Mouse (Mus musculus) kidney, embryonic 14.5 days (tissue): ENCODE results near the gene Gm6525. TPM values are rescaled to one million over a fixed set of nuclear protein-coding genes. Genes with fewer than 3 reads are reported as not detected.

Experiments
- ATAC-seq: fragments of 200-750 bp; cut with Nextera tagmentation; 2 replicates; pipeline ENCODE4 v1.8.0; 2017; ENCODE audit warnings: moderate number of reproducible peaks, mild to moderate bottlenecking, moderate TSS enrichment, moderate library complexity; ENCODE audit not compliant: low FRiP score, low TSS enrichment
- H3K27ac ChIP-seq: fragments of 300-500 bp; sonication (generic); 2 replicates; pipeline ENCODE4 v1.5.1; 2014; ENCODE audit warnings: low read depth, mild to moderate bottlenecking, low read length, moderate library complexity, mixed read lengths
- H3K27me3 ChIP-seq: fragments of 300-500 bp; sonication (generic); 2 replicates; pipeline ENCODE4 v1.6.1; 2014; ENCODE audit warnings: mild to moderate bottlenecking, low read length; ENCODE audit not compliant: control insufficient read depth, insufficient read depth
- H3K36me3 ChIP-seq: fragments of 300-500 bp; sonication (generic); 2 replicates; pipeline ENCODE4 v1.6.1; 2014; ENCODE audit warnings: low read length, mixed read lengths; ENCODE audit not compliant: control insufficient read depth, insufficient read depth
- H3K4me1 ChIP-seq: fragments of 300-500 bp; sonication (generic); 2 replicates; pipeline ENCODE4 v1.6.1; 2014; ENCODE audit warnings: low read length, mixed read lengths; ENCODE audit not compliant: control insufficient read depth, insufficient read depth
- H3K4me2 ChIP-seq: fragments of 300-500 bp; sonication (generic); replicated peaks from 2 replicates; pipeline ENCODE4 v1.6.1; 2014; ENCODE audit warnings: low read depth, mild to moderate bottlenecking, low read length
- H3K4me3 ChIP-seq: fragments of 300-500 bp; sonication (generic); 2 replicates; pipeline ENCODE4 v1.5.1; 2014; ENCODE audit warnings: mild to moderate bottlenecking, low read length
- H3K9ac ChIP-seq: fragments of 300-500 bp; sonication (generic); 2 replicates; pipeline ENCODE4 v1.6.1; 2014; ENCODE audit warnings: low read depth, mild to moderate bottlenecking, low read length, moderate library complexity
- H3K9me3 ChIP-seq: fragments of 300-500 bp; sonication (generic); 2 replicates; pipeline ENCODE4 v1.6.1; 2016; ENCODE audit warnings: low read length; ENCODE audit not compliant: control insufficient read depth
- WGBS: fragments of 180-500 bp; shearing (Covaris S2); extraction: QIAGEN DNeasy Blood & Tissue Kit; methylation state at CpG from one replicate; pipeline ENCODE4 v1.1.7; 2014; 5-methylcytosine and 5-hydroxymethylcytosine counted together
- polyA plus RNA-seq: library from polyadenylated mRNA; unstranded; fragments of >200 nt; fragmentation: Nextera tagmentation; extraction: Ambion mirVana; gene quantifications from 2 replicates; pipeline ENCODE4 v1.2.1, GENCODE M21; 2014

Gene Gm6525
- polyA plus RNA-seq, 1 experiment from 2014 or later = 1.1 TPM

- ATAC-seq = no peak
- peaks cover 3% of the 10 kb centered on the region; the same call in 1 of the 2 replicates for H3K36me3 ChIP-seq
- H3K27me3 ChIP-seq = no peaks in the 10 kb centered on the region
- no peak overlapping the region for H3K4me3 ChIP-seq
- H3K9me3 ChIP-seq = no peaks in the 10 kb centered on the region
- 93% methylated on average over 4 of the region's 4 CpGs for WGBS
- no peak overlapping the region for H3K4me2 ChIP-seq
- no peak overlapping the region for H3K9ac ChIP-seq
- peaks cover 3% of the 10 kb centered on the region; the same call in 1 of the 2 replicates for H3K4me1 ChIP-seq
- no peak overlapping the region for H3K27ac ChIP-seq
Measured at GRCm38 (mm10) chr3:84157559-84158350, 16.1 kb upstream of the Gm6525 start.

GRCm38 (mm10) chr3:84165391-84165790 is 8.5 kb upstream of the Gm6525 start:
- Histone ChIP-seq H3K4me1 (no peaks in the 10 kb centered on the region), H3K27ac (no peak overlapping the region), H3K27me3 (no peaks in the 10 kb centered on the region), H3K4me3 (no peak overlapping the region), H3K9ac (no peak overlapping the region), H3K9me3 (no peaks in the 10 kb centered on the region), H3K4me2 (no peak overlapping the region), H3K36me3 (peaks cover 14% of the 10 kb centered on the region)
- WGBS = 94% methylated on average over 3 of the region's 3 CpGs
- no peak for ATAC-seq

- H3K4me2 ChIP-seq = no peak overlapping the region
- H3K27me3 ChIP-seq = no peaks in the 10 kb centered on the region
- no peak overlapping the region for H3K9ac ChIP-seq
- no peaks in the 10 kb centered on the region for H3K4me1 ChIP-seq
- WGBS = 92% methylated on average over 5 of the region's 5 CpGs
- H3K9me3 ChIP-seq = no peaks in the 10 kb centered on the region
- no peak overlapping the region for H3K4me3 ChIP-seq
- H3K36me3 ChIP-seq = peaks cover 18% of the 10 kb centered on the region
- H3K27ac ChIP-seq = no peak overlapping the region
- ATAC-seq = no peak
Measured at GRCm38 (mm10) chr3:84166073-84166472, 7.8 kb upstream of the Gm6525 start.

GRCm38 (mm10) chr3:84168943-84169342 is 5.0 kb upstream of the Gm6525 start:
- H3K27ac ChIP-seq = no peak overlapping the region
- no peaks in the 10 kb centered on the region for H3K27me3 ChIP-seq
- H3K4me3 ChIP-seq = no peak overlapping the region
- H3K9me3 ChIP-seq = no peaks in the 10 kb centered on the region
- H3K4me2 ChIP-seq = no peak overlapping the region
- peaks cover 17% of the 10 kb centered on the region for H3K36me3 ChIP-seq
- WGBS = 90% methylated on average over 6 of the region's 6 CpGs
- H3K4me1 ChIP-seq = no peaks in the 10 kb centered on the region
- H3K9ac ChIP-seq = no peak overlapping the region
- no peak for ATAC-seq

- no peak overlapping the region for H3K4me2 ChIP-seq
- H3K27me3 ChIP-seq = no peaks in the 10 kb centered on the region
- H3K4me3 ChIP-seq = no peak overlapping the region
- H3K27ac ChIP-seq = no peak overlapping the region
- H3K4me1 ChIP-seq = no peaks in the 10 kb centered on the region
- WGBS = 75% methylated on average over 8 of the region's 8 CpGs
- H3K36me3 ChIP-seq = peaks cover 12% of the 10 kb centered on the region
- no peaks in the 10 kb centered on the region for H3K9me3 ChIP-seq
- ATAC-seq = no peak
- H3K9ac ChIP-seq = no peak overlapping the region
Measured at GRCm38 (mm10) chr3:84169393-84170005, 4.4 kb upstream of the Gm6525 start.

- no peak for ATAC-seq
- H3K27ac ChIP-seq = no peak overlapping the region
- no peaks in the 10 kb centered on the region for H3K9me3 ChIP-seq
- H3K4me2 ChIP-seq = no peak overlapping the region
- 50% methylated on average over 11 of the region's 11 CpGs for WGBS
- H3K4me1 ChIP-seq = no peaks in the 10 kb centered on the region
- no peak overlapping the region for H3K4me3 ChIP-seq
- no peak overlapping the region for H3K9ac ChIP-seq
- no peaks in the 10 kb centered on the region for H3K27me3 ChIP-seq
- H3K36me3 ChIP-seq = peaks cover 6% of the 10 kb centered on the region; the same call in 1 of the 2 replicates
Measured at GRCm38 (mm10) chr3:84172406-84172805, 1.5 kb upstream of the Gm6525 start.

GRCm38 (mm10) chr3:84175337-84176315 is 1.7 kb downstream of the Gm6525 start:
- no peak overlapping the region for H3K4me2 ChIP-seq
- no peaks in the 10 kb centered on the region for H3K27me3 ChIP-seq
- no peak overlapping the region for H3K9ac ChIP-seq
- ATAC-seq = peak; percentile 66; the same call in 1 of the 2 replicates
- 60% methylated on average over 7 of the region's 7 CpGs for WGBS
- peaks cover 4% of the 10 kb centered on the region; the same call in 1 of the 2 replicates for H3K36me3 ChIP-seq
- no peak overlapping the region for H3K27ac ChIP-seq
- H3K4me1 ChIP-seq = no peaks in the 10 kb centered on the region
- H3K9me3 ChIP-seq = no peaks in the 10 kb centered on the region
- no peak overlapping the region for H3K4me3 ChIP-seq

GRCm38 (mm10) chr3:84177834-84178233 is 3.9 kb downstream of the Gm6525 start:
- no peak overlapping the region for H3K4me3 ChIP-seq
- H3K27ac ChIP-seq = no peak overlapping the region
- peaks cover 3% of the 10 kb centered on the region; the same call in 1 of the 2 replicates for H3K36me3 ChIP-seq
- no peaks in the 10 kb centered on the region for H3K4me1 ChIP-seq
- no peak for ATAC-seq
- no peaks in the 10 kb centered on the region for H3K27me3 ChIP-seq
- WGBS = 78% methylated on average over 2 of the region's 2 CpGs
- no peaks in the 10 kb centered on the region for H3K9me3 ChIP-seq
- H3K4me2 ChIP-seq = no peak overlapping the region
- H3K9ac ChIP-seq = no peak overlapping the region
